Mouse (Mus musculus) cortical plate, adult 2 months (tissue): ENCODE measurements around the gene Abcf3.

ENCODE experiments used
- CTCF ChIP-seq: fragments of 200-500 bp; IDR thresholded peaks from 2 replicates; pipeline ENCODE4 v1.5.1; 2011; ENCODE audit warnings: mild to moderate bottlenecking, control low read depth, low read length; ENCODE audit not compliant: insufficient read depth; ENCODE audit errors: extremely low read depth
- POLR2A ChIP-seq: fragments of 200-500 bp; IDR thresholded peaks from 2 replicates; pipeline ENCODE4 v1.6.1; 2011; ENCODE audit warnings: mild to moderate bottlenecking, low read length, control low read depth; ENCODE audit not compliant: insufficient read depth; ENCODE audit errors: extremely low read depth

DNA sequence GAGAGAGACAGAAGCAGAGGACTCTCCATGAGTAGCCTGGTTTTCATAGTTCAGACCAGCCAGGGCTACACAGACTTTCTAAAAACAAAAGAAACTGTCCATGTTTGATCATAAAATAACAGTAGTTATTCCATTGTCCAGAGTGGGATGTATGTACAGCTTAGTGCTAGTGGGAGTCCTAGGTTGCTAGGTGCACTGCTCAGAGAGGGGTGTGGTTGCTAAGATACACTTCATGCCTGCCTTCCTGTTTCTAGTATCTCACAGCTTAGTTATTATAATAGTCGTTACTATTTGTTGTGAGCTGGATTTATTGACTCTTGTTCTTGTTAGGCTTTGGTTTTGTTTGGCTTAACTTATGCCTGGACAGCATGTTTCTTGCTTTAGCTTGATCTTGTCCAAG is 16.7 kb downstream of the Abcf3 start:
- no peak for TF ChIP-seq CTCF
- TF ChIP-seq POLR2A = no peak
